Mouse (Mus musculus): Measurements from ENCODE around the gene Strada. TPM values are rescaled to one million over a fixed set of nuclear protein-coding genes. Genes with fewer than 3 reads are reported as not detected.
"Not testable (repeated sequence)": the region's sequence is repeated elsewhere in the genome, so short reads cannot be mapped to it uniquely, and the experiment has no call there.

Strada gene
- total RNA-seq, 2 experiments from 2014 or later = 28.8 to 32.3 TPM

DNA sequence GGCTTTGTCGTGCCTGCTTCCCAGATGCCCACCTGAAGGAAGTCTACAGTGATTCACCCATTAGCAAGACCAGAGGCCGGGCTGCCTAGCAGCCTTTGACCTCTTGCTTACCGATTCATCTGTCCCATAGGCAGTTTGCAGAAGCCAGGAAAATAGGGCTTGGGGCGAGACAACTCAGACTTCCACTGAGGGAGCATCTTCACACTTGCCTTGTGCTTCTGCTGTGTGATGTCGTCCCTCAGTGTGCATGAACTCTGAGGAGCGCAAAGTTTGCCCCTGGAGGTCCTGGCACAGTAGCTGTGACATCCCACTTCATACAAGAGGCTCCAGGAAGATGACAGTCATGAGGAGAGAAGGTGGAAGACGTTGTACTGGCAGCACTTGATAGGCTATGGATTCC is 44.8 kb downstream of the Strada start:
- no peak for DNase-seq (ENCODE audit: low spot score in 2 of 2)

DNA sequence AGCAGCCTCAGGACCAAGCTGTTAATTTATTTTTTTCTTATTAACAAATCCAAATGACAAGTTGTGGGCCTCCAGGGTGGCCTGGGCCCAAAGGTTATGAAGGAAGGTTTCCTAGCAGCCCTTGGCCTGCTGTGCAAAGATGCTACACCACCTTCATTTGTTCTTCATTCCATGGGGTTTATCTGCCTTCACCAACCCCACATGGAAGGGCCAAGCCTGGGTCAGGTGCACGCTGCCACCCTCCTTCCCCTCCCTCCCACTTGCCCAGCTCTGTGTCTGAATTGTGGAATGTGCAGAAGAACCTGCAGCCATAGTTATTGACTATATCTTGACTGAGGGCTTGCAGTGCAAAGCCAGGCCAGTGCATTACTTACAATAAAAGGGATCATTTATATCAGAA is 45.7 kb downstream of the Strada start:
- DNase-seq (ENCODE audit: low spot score in 2 of 2) = no peak

DNA sequence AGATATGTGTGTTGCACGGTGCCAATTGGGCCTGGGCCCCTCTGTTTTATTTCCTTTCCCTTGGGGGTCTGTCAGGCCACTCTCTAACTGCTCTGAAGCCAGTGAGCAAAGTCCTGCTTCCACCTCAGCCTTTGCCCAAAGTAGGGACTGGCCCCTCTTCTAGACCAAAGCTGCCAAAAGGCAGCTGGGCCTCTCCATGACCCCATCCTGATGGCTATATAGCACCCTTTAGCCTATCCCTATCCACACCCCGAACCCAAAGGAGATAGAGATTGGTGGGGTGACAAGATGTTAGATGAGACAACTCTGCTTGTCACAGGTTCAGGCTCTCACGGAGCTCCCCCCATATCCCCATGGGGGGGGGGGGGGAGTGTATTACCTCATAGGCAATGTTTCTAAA is 46.2 kb downstream of the Strada start:
- DNase-seq (ENCODE audit: low spot score in 2 of 2) = no peak

DNA sequence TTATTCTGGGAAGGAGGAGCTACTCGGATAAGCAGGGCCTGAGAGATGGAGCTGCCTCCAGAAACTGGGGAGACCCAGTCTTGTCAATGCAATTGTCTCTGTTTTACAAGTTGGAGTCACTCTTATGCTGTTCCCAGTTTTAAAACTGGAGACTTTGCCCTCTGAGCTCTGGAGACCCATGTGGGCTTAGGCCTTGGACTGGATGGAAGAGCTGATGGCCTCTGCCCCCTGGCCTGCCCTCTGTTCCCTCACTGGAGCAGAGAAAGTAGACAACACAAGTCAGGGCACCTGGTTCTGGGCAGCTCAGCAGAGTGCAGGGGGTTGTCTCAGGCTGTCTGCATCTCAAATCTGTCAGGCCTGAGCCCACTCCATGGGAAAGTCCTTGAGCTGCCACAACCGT is 47.2 kb downstream of the Strada start:
- no peak for DNase-seq (ENCODE audit: low spot score in 2 of 2)

DNA sequence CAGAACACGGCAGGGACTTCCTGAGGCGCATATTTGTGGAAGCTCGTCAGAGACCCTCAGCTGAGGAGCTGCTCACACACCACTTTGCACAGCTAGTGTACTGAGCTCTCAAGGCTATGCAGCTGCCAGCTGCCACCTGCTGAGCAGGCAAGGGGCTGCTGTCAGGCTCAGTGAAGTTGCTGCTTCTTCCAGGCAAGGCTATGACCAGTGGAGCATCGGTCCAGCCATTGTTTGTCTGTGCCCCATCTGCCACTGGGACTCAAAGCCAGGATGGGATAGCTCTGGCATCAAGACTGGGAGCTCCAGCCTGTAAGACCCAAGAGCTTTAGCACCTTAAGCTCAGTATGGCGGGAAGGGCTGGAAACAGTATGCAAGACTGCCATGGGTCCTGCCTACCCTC is 47.9 kb downstream of the Strada start:
- DNase-seq (ENCODE audit: low spot score in 2 of 2) = no peak

DNA sequence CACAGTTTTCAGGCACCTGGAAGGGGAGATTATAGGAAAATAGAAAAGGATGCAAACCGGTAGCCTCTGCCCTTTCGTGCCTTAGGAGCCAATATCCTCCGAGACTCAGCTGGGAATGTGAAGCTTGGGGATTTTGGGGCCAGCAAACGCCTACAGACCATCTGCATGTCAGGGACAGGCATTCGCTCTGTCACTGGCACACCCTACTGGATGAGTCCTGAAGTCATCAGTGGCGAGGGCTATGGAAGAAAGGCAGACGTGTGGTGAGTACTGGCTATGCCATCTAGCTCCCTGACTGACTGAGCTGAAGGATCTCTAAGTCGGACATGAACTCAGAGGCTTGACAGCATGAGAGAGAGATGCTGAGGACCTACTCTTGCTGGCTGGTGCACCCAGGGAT is 49.8 kb downstream of the Strada start:
- DNase-seq (ENCODE audit: low spot score in 2 of 2) = peak; percentile 49

DNA sequence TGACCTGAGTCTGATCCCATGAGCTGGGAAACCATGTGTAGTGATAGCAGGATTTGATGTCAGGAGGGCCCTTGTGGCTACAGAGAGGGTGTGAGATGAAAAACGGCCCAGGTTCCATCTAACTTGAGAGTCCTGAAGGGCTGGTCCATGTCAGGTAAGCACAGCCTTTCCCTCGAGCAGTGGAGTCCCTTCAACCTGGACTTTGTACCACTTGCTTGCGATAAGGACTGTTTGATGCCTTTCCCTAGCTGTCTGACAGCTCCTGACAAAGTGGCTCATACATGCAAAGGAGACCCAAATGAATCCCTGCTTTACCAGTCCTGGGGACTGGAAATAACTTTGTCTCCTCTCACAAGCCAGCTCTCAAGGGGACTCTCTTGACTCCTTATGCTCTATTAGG is 50.7 kb downstream of the Strada start:
- no peak for DNase-seq (ENCODE audit: low spot score in 2 of 2)

DNA sequence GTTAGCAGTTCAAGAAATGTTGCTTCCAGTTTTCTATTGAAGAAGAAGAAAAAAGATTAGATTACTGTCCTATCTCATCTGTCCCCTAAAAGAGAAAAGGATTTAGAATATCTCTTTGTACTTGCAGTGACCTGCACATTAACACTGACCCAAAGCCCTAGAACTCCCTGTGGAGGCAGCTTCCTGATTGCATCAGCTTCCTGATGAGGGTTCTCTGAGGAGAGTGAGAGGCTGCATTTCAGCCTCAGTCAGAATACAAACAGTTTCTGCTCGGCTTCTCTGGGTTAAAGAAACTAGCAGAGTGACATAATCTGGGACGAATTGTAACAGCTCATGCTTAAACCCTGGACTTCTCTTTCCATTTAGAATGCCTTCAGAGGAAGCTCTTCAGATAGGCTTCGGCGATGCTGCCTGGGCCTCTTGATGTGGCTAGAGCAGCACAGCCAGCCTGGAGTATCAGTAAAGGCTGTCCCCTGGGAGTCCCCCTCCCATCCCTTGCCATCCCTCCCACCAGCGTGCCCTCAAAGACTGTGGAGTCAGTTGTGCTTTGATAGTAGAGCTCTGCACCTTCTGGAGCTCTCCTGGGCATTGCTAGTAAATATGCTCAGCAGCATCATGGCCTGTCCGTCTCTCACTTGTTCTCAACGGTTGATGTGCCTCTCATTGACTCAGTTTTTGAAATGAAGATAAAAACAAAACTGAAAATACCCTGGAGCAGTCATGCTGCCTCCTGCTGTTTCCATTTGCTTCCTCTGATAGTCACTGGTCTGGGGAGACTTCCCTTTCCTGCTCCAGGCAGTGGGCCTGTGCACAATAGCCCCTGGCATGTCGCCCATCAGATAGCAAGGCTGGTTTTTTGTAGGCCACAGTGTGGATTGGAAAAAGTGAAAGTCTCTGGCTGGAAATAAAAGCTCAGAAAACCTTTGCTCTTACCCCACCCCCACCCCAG is 67.1 kb downstream of the Strada start:
- peak; percentile 46 to 54 for DNase-seq (ENCODE audit: low spot score in 2 of 2)

DNA sequence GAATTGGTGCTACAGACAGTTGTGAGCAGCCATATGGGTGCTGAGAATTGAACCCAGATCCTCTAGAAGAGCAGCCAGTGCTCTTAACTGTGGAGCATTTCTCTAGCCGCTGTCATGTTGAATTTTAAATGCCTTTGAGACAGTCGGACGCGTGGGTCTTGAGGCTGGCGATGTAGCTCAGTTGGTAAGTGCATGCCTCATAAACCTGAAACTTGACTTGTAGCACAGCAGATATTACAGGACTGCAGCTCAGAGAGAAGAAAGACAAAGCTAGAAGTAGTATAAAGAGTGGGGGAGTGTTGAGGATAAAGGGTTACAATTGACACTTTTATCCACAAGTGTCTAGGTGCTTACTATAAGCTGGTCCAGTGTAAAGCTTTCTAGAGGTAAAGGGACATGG is 69.5 kb downstream of the Strada start:
- no peak for DNase-seq (ENCODE audit: low spot score in 2 of 2)

DNA sequence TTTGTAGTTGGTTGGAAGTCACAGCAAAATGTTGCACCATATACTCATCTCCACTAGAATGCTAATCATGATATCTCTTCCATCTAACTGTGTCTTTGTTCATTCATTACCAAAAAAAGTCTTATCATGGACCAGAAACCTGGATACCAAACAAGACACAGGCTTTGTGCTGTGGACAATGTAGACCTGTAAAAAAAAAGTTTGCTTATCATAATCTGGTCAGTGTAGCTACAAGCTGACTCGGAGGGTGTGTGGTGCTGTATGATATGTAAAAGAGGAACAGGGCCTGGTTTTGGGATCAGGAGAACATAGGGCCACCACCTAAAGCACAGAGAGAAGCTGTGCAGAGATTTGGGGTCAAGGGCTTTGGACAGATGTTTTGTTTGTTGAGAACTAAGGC is 72.5 kb downstream of the Strada start:
- DNase-seq (ENCODE audit: low spot score in 2 of 2) = no peak

DNA sequence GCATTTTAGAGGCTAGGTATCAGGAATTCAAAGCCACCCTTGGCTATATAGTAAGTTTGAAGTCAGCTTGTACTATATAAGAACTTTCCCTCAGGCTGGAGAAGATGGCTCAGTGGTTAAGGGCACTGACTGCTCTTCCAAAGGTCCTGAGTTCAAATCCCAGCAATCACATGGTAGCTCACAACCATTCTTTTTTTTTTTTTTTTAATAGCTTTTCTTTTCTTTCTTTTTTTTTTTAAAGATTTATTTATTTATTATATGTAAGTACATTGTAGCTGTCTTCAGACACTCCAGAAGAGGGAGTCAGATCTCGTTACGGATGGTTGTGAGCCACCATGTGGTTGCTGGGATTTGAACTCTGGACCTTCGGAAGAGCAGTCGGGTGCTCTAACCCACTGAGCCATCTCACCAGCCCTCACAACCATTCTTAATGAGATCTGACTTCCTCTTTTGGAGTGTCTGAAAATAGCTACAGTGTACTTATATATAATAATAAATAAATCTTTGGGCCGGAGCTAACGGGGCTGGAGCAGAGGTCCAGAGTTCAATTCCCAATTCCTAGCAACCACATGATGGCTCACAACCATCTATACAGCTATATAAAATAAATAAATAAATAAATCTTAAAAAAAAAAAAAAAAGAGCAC is 75.1 kb downstream of the Strada start:
- DNase-seq (ENCODE audit: low spot score in 2 of 2) = not testable (repeated sequence)

DNA sequence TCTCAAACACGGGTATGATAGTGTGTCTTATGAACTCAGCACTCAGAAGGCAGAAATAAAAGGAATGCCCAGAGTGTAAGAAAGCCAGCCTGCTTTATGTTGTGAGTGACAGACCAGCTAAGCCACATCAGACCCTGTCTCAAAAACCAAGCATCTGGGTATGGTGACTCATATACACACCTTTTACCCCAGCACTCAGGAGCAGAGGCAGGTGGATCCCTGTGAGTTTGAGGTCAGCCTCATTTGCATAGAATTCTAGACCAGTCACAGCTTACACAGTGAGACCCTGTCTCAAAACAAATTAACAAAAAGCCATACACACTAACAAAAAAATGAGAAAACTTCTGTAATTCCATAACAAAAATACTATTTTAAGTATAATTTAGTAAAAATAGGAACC is 76.1 kb downstream of the Strada start:
- DNase-seq (ENCODE audit: low spot score in 2 of 2) = no peak

DNA sequence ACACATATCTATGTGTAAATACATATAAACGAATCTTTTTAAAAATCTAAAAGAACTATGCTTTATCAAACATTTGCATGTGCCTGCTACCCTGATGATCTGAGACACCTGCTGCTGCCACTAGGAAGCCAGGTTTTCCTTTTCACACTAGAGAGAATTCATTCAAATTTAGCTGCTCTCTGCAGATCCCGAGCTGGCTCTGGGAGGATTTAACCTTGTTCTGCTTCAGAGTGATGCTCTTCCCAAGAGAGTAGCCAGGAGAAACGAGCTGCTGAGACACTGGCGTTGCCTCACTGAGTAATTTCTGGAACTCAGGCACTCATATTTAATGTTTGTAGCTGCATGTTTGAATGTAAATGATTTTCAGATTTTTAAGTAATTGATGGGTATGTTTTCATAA is 77.2 kb downstream of the Strada start:
- DNase-seq (ENCODE audit: low spot score in 2 of 2) = no peak

DNA sequence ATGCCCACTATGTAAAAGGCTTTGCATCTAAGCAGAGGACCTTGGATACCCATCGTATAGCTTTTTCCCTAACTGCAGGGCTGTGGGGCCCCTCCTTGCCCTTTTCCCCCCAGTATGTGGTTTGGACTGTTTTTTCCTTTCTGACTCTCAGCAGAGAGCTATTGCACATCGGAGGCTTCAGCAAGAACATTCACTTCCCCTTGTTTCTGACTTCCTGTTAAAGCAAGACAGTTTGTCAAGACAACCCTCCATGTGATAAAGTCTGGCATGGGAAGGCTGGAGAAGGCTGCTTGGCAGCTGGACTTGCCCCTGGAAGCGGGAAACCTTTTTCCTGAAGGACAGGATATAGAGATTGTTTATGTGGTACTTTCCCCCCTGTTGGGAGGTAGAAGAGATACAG is 79.2 kb downstream of the Strada start:
- no peak for DNase-seq (ENCODE audit: low spot score in 2 of 2)

DNA sequence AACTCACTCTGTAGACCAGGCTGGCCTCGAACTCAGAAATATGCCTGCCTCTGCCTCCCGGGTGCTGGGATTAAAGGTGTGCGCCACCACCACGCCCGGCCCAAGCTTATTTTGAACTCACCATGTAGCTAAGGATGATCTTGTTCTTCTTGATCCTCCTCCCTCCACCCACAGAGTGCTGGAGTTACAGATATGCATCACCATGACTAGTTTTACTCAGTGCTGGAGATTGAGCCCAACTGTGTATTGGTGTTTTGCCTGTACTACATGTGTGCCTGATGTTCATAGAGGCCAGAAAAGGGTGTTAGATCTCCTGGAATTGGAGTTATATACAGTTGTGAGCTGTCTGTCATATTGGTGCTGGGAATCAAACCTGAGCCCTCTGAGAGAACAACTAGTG is 79.7 kb downstream of the Strada start:
- no peak for DNase-seq (ENCODE audit: low spot score in 2 of 2)

Other genes with a start within 250 kb of the Strada start
- 10 to 100 TPM; 31.6 to 42.5 TPM for gene Cyb561, start 248.8 kb downstream of the Strada start, total RNA-seq (2021)
- 10 to 100 TPM; 11.1 to 12.6 TPM for gene Ace, start 234.2 kb downstream of the Strada start, total RNA-seq (2021)
- gene Ace3, start 207.5 kb downstream of the Strada start, total RNA-seq (2021) = not detected
- gene Kcnh6, start 194.0 kb downstream of the Strada start, total RNA-seq (2021) = under 1 TPM; 0.76 to 0.82 TPM
- gene Dcaf7, start 165.3 kb downstream of the Strada start, total RNA-seq (2021) = 100 to 1,000 TPM; 184 to 190 TPM
- gene Taco1, start 136.1 kb downstream of the Strada start, total RNA-seq (2021) = 10 to 100 TPM; 15.1 to 15.2 TPM
- gene Map3k3, start 117.6 kb downstream of the Strada start, total RNA-seq (2021) = 10 to 100 TPM; 26.7 to 27.7 TPM
- not detected for gene Gm10840, start 41.3 kb downstream of the Strada start, total RNA-seq (2021)
- 100 to 1,000 TPM; 100 to 112 TPM for gene Limd2, start 41.3 kb downstream of the Strada start, total RNA-seq (2021)
- 100 to 1,000 TPM; 101 to 102 TPM for gene Ccdc47, start 14.2 kb upstream of the Strada start, total RNA-seq (2021)
- 10 to 100 TPM; 70.6 to 80.4 TPM for gene Ddx42, start 14.8 kb upstream of the Strada start, total RNA-seq (2021)
- 10 to 100 TPM; 37.8 to 39.4 TPM for gene Ftsj3, start 53.9 kb upstream of the Strada start, total RNA-seq (2021)
- 100 to 1,000 TPM; 132 to 133 TPM for gene Psmc5, start 54.0 kb upstream of the Strada start, total RNA-seq (2021)
- 10 to 100 TPM; 22.0 to 23.0 TPM for gene Smarcd2, start 70.8 kb upstream of the Strada start, total RNA-seq (2021)
- under 1 TPM; 0.16 to 0.20 TPM for gene Tcam1, start 74.5 kb upstream of the Strada start, total RNA-seq (2021)
- not detected for gene Gh, start 99.7 kb upstream of the Strada start, total RNA-seq (2021)
- under 1 TPM; 0.38 to 0.59 TPM for gene Cd79b, start 112.6 kb upstream of the Strada start, total RNA-seq (2021)
- under 1 TPM in 1 of 2 experiments, not detected in 1; 0.38 TPM for gene Scn4a, start 151.1 kb upstream of the Strada start, total RNA-seq (2021)
- under 1 TPM in 1 of 2 experiments, not detected in 1; 0.91 TPM for gene Prr29, start 163.3 kb upstream of the Strada start, total RNA-seq (2021)
- 1 to 10 TPM; 4.6 to 4.7 TPM for gene Icam2, start 185.9 kb upstream of the Strada start, total RNA-seq (2021)